Mouse (Mus musculus): ENCODE data around the gene Rfc2.
A peak's percentile ranks its signal among the peaks of the same experiment; 100 is the strongest.

Rfc2 gene

GRCm38 (mm10) chr5:134565696-134566095 is 15.5 kb upstream of the Rfc2 start:
- DNase-seq (ENCODE audit: low spot score in 2 of 2) = no peak

- no peak for DNase-seq (ENCODE audit: low spot score in 2 of 2)
Observed at GRCm38 (mm10) chr5:134567445-134567844, 13.7 kb upstream of the Rfc2 start.

GRCm38 (mm10) chr5:134568030-134568429 is 13.1 kb upstream of the Rfc2 start:
- DNase-seq (ENCODE audit: low spot score in 2 of 2) = no peak

DNA sequence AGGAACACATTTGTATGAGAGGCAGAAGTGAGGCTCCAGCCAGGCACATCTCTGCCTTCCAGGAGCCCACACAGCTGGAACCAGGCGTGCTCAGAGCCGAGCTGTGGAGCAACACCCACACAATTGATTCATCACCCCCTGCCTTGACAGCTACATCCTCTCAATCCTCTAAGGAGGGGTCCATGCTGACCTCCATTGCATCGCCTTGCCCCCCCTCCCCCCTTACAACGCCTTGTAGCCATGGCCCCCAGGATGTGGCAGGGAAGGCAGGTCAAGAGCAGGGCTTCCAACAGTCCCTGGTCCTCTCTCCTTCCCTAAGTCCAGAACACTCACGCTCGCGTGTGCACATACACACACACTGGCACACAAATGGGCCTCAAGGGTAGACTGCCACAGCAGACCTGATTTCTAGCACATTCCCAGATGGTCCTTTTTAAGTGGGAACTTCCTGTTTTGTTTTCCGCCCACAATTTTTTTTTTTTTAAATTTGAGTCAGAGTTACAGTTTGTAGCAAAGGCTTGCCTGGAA is 12.1 kb upstream of the Rfc2 start:
- DNase-seq (ENCODE audit: low spot score in 2 of 2) = peak in 1 of 2 experiments; percentile 58

GRCm38 (mm10) chr5:134571730-134572507 is 9.2 kb upstream of the Rfc2 start:
- peak in 1 of 2 experiments; percentile 39 for DNase-seq (ENCODE audit: low spot score in 2 of 2)

DNA sequence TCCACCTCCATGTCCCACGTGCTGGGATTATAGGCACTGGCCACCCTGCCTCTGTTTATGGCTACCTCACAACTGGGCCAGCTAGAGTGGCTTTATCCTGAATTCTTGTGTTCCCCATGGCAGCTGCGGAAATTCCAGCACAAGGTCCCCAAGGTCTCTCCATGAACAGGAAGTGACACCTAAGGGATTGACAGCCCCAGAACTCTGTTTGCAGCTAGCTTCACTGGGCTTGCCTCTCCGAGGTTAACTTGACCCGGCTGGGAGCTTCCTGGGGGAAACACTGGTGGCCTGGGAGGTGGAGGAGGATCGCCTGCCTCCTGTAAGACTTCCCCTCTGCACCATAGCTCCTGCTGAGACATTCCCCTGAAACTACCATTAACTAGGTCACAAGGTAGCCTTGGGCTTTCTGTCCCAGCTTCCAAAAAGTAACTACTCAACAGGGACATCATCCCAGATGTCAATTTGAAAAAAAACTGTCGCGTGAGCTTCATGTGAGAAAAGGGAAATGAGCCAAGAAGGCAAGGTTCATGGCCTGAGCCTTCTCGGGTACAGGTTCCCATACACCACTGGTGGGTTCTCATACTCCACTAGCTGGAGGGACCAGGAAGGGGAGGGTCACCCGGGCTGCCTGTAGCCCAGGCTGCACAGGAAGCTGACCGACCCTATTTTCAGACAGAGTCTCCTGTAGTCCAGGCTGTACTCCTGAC is 8.5 kb upstream of the Rfc2 start:
- no peak for DNase-seq (ENCODE audit: low spot score in 2 of 2)

- no peak for DNase-seq (ENCODE audit: low spot score in 2 of 2)
Observed at GRCm38 (mm10) chr5:134575833-134576232, 5.3 kb upstream of the Rfc2 start.

- no peak for DNase-seq (ENCODE audit: low spot score in 2 of 2)
Observed at GRCm38 (mm10) chr5:134576517-134577220, 4.5 kb upstream of the Rfc2 start.

- no peak for DNase-seq (ENCODE audit: low spot score in 2 of 2)
Observed at GRCm38 (mm10) chr5:134577534-134577933, 3.6 kb upstream of the Rfc2 start.

DNA sequence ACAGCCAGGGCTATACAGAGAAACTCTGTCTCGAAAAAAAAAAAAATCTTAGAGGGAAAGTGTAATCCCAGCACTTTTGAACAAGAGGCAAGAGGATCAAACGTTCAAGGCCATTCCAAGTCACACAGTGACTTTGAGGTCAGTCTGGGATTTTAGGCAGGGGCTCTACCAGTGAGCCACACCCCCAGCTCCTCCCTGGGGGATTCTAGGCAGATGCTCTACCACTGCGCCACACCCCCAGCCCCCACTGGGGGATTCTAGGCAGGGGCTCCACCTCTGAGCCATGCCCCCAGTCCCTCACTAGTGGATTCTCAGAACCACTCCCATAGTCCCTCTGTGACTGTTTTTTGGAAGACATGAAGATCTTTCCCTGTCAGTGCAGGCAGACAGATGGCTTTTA is 2.0 kb upstream of the Rfc2 start:
- no peak for DNase-seq (ENCODE audit: low spot score in 2 of 2)

DNA sequence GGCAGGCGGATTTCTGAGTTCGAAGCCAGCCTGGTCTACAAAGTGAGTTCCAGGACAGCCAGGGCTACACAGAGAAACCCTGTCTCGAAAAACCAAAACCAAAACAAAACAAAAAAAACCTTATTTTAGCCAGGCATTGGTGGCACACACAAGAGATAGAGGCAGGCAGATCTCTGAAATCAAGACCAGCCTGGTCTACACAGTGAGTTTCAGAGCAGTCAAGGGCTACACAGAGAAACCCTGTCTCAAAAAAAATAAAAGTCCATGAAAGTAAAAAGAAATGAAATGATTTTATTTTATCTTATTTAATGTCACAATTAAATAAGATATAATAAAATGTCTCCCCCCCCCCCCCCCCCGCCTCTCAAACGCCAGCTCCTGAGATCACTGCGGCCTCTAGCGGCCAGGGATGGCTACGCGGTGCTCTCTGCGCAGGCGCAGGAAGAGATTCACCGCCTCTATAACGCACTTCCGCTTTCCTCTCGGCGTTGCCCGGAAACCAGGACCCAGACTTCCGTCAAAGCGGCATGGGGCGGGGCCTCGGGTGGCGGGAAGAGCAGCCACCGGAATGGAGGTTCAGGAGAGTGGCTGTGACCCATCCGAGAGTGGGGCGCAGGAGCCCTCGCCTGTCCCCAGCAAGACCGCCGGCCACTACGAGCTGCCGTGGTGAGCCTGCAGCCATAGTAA is 1.2 kb downstream of the Rfc2 start:
- peak; percentile 97 to 99 for DNase-seq (ENCODE audit: low spot score in 2 of 2)

DNA sequence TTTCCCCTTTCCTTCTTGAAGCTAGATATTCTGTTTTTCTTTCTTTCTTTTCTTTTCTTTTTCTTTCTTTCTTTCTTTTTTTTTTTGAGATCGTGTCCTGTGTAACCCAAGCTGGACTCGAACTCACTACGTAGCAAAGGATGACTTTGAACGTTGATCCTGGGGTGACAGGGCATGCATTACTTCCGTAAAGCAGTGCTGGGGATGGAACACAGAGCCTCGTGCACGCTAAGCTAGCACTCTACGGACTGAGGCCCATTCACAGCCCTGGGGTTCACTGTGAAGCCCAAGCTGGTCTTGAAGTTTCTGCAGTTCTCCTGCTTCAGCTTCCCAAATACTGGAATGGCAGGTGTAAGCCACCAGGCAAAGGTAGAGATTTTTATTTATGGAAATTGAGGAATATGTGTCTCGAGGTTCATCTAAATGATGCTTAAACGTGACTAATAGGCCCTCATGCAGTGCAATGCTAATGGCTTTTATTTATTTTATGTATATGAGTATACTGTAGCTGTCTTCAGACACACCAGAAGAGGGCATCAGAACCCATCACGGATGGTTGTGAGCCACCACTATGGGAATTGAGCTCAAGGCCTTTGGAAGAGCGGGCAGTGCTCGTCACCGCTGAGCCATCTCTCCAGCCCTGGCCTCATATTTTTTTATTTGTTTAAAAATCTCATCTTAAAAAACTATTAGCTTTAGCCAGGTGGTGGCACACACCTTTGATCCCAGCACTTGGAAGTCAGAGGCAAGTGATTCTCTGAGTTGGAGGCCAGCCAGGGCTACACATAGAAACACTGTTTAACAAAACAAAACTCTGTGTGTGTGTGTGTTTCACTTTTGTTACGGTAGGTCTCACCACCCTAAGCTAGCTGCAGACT is 2.1 kb downstream of the Rfc2 start:
- no peak for DNase-seq (ENCODE audit: low spot score in 2 of 2)

DNA sequence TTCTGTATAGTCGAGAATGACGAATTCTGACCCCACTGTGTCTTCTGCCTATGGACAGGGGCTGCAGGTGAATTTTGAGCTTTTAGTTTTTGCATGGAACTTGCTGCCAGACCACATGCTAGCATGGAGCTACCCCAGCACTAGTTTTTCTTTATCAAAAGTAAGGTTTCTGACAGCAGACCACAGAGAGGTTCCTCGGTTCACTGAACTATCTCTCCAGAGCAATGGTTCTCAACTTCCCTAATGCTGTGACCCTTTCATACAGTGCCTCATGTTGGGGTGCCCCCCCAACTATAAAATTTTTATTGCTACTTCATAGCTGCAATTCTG is 2.7 kb downstream of the Rfc2 start:
- no peak for DNase-seq (ENCODE audit: low spot score in 2 of 2)

GRCm38 (mm10) chr5:134584798-134585197 is 3.6 kb downstream of the Rfc2 start:
- no peak for DNase-seq (ENCODE audit: low spot score in 2 of 2)

DNA sequence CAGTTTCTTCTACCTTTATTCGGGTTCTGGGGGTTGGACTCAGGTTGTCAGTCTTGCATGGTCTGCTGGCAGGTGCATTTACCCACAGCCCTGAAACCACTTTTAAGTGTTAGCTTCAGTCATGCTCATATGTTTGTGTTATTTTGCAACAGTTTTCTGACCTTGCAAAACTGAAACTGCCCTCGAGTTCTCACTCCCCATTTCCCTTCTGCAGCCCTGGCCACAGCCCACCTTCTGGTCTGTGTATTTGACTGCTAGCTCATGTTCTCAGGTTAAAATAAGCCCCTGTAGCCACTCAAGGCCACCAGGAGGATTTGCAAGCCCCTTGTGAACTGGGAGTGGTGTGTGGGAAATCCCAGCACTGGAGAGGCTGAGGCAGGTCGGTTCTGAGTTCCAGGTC is 8.7 kb downstream of the Rfc2 start:
- no peak for DNase-seq (ENCODE audit: low spot score in 2 of 2)

DNA sequence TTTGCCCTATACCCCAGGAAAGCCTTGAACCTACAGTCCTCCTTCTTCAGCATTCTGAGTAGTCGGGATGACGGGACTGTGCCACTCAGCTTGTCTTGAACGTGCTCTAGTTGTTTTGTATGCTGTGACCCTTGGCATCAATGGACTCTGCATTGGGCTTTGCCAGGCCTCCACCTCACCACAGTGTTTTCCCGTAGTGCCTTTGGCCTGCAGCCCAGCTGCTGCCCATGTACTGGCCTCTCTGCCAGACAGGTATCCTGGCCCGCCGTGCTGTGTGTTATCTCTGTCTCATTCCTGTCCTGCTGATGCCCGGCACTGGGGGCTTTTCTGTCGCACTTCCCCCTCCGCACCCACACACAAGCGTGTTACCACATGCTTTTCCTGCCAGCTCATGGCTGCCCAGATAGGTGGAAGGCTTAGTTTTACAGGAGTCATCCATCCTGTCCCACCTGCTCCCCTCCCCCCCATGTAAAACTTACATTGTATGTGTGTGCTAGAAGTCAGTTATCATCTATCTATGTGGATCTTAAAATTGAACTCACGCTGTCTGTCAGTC is 10.9 kb downstream of the Rfc2 start:
- no peak for DNase-seq (ENCODE audit: low spot score in 2 of 2)

DNA sequence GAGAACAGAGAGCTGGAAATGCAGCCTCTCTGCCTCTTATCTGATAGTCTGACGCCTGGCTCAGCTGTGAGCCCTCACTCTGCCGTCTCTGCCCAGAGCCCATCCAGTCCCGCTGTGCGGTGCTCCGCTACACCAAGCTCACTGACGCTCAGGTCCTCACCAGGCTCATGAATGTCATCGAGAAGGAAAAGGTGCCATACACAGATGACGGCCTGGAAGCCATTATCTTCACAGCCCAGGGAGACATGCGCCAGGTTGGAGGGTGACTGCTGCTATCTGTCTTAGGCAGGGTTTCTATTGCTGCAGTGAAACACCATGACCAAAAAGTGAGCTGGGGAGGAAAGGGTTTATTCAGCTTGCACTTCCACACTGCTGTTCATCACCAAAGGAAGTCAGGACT is 11.9 kb downstream of the Rfc2 start:
- DNase-seq (ENCODE audit: low spot score in 2 of 2) = peak in 1 of 2 experiments; percentile 58

DNA sequence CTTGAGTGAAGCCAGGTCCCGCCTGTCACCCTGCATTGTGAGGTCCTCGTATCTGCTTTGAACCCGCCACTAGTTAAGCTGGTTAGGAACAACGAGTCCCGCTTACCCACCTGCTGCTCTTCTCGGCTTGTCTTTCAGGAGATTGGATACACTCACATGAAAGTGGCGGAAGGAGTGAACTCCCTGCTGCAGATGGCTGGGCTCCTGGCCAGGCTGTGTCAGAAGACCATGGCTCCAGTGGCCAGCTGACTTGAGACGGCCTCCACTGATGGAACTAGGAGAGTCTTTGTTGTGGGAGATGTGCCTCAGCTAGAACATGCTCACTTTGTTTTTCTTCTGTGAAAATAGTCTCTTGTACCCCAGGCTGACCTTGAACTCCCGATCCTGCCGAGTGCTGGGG is 16.5 kb downstream of the Rfc2 start:
- DNase-seq (ENCODE audit: low spot score in 2 of 2) = no peak

- no peak for DNase-seq (ENCODE audit: low spot score in 2 of 2)
Observed at GRCm38 (mm10) chr5:134604376-134604775, 23.2 kb downstream of the Rfc2 start.

DNA sequence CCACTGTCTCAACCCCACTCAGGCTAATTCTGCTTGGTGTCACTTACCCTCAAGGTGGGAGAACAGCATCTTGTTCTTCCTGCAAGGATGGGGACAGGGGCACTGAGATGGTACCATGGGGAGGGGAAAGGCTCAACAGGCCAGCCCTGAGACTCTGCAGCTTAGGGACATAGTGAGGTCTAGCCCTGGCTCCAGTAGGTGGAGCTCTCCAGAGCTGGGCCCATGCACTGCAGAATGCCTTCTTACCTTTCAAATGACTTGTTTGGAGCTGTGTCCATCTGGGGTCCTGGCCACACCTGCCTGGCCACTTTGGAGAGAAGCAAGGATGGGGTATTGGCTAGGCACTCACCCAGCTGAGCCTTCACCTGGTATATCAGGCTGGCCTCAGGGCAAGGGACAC is 25.1 kb downstream of the Rfc2 start:
- DNase-seq (ENCODE audit: low spot score in 2 of 2) = no peak

DNA sequence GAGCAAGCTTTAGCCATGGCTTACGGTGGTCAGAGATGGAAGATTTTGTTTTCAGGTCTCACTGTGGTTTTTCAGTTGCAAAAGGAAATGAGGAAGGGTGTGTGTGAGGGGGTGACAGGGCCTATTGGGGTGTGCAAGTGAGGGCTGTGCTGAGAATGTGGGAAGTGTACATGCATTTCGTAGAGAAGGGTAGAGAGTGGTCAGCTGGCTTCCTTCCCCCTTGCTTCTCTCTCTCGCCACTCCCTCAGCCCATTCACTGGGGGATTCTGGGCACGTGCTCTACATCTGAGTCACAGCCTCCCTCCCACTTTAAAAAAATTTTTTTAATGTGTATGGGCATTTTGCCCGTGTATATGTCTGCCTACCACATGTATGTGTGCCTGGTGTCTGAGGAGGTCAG is 26.0 kb downstream of the Rfc2 start:
- DNase-seq (ENCODE audit: low spot score in 2 of 2) = peak in 1 of 2 experiments; percentile 44

Data from spleen, postnatal 4 days (tissue).